ENCODE assay signal across 8 mouse cellular contexts in genomic region chr10:63244055-63244671, GRCm38 (mm10). TPM values are rescaled to one million over a fixed set of nuclear protein-coding genes. Genes with fewer than 3 reads are reported as not detected.
DNase-seq lines count a peak whose midpoint lies in the region; ATAC-seq and TF ChIP-seq lines count a peak whose summit lies in the region.

No protein-coding gene starts in this region.

- peak overlapping the region; percentile 98 for H3K9ac ChIP-seq in liver, embryonic 14.5 days (replicated peaks)
- H3K9ac ChIP-seq in stomach, postnatal 0 days (ENCODE audit: low read length), result peak overlapping the region; percentile 98

- peak overlapping the region; percentile 73 for H3K4me2 ChIP-seq in liver, embryonic 14.5 days (ENCODE audit: low read depth)
- peak overlapping the region; percentile 56 for H3K4me2 ChIP-seq in stomach, postnatal 0 days (replicated peaks; ENCODE audit: low read depth)

- ATAC-seq in liver, embryonic 14.5 days (ENCODE audit: insufficient read depth), result peak; percentile 57
- ATAC-seq in stomach, postnatal 0 days (ENCODE audit: low FRiP score, low TSS enrichment), result peak; percentile 75

- H3K4me1 ChIP-seq in liver, embryonic 14.5 days (replicated peaks; ENCODE audit: control insufficient read depth in 2 of 2, insufficient read depth in 2 of 2, low read length in 1 of 2), result peaks cover 8 to 19% of the 10 kb centered on the region in 2 experiments
- H3K4me1 ChIP-seq in stomach, postnatal 0 days (replicated peaks; ENCODE audit: control insufficient read depth, insufficient read depth), result no peaks in the 10 kb centered on the region; the same call in 1 of the 2 replicates

- no peak for TF ChIP-seq EP300 in liver, embryonic 14.5 days (IDR thresholded peaks at IDR 0.05; ENCODE audit: low read depth)
- no peak for TF ChIP-seq EP300 in stomach, postnatal 0 days (optimal IDR thresholded peaks at IDR 0.05)

- WGBS in liver, embryonic 14.5 days (ENCODE audit: insufficient replicate concordance), result under 1% methylated on average over 41 of the region's 41 CpGs
- WGBS in stomach, postnatal 0 days, result under 1% methylated on average over 41 of the region's 41 CpGs

- no peaks in the 10 kb centered on the region for H3K9me3 ChIP-seq in liver, embryonic 14.5 days (ENCODE audit: control insufficient read depth, low read length)
- no peaks in the 10 kb centered on the region for H3K9me3 ChIP-seq in stomach, postnatal 0 days (ENCODE audit: control insufficient read depth, low read length)

- peak overlapping the region; percentile 73 to 100 for H3K4me3 ChIP-seq in liver, embryonic 14.5 days (ENCODE audit: insufficient read depth in 1 of 2, low read depth in 2 of 2, low read length in 2 of 2)
- peak overlapping the region; percentile 97 for H3K4me3 ChIP-seq in stomach, postnatal 0 days (ENCODE audit: low read depth, low read length)

- no peak for TF ChIP-seq CTCF in liver, embryonic 14.5 days (IDR thresholded peaks at IDR 0.05; ENCODE audit: low read depth)
- TF ChIP-seq CTCF in stomach, postnatal 0 days (IDR thresholded peaks at IDR 0.05; ENCODE audit: low read depth), result no peak

- no peaks in the 10 kb centered on the region for H3K27me3 ChIP-seq in liver, embryonic 14.5 days (ENCODE audit: control insufficient read depth, insufficient read depth, low read length)
- no peaks in the 10 kb centered on the region for H3K27me3 ChIP-seq in stomach, postnatal 0 days (ENCODE audit: control insufficient read depth, insufficient read depth, low read length)

- peak; percentile 40 for DNase-seq in embryo, embryonic 10 days (ENCODE audit: low spot score)
- DNase-seq in embryo, embryonic 9.5 days (ENCODE audit: extremely low spot score), result no peak
- peak; percentile 57 to 85 for DNase-seq in spleen, postnatal 4 days (ENCODE audit: low spot score in 2 of 2)
- no peak for DNase-seq in spleen, postnatal 10 days (ENCODE audit: low spot score in 2 of 2)
- peak; percentile 23 for DNase-seq in forelimb bud, embryonic 11.5 days (ENCODE audit: low read depth, low spot score)
- DNase-seq in liver, embryonic 14.5 days (ENCODE audit: low read depth in 3 of 3, low spot score in 3 of 3), result peak; percentile 16 to 36 (median 29)
- no peak for DNase-seq in stomach, postnatal 0 days (ENCODE audit: low spot score)
- DNase-seq in retina, postnatal 1 day, result no peak

- H3K36me3 ChIP-seq in liver, embryonic 14.5 days (replicated peaks; ENCODE audit: control insufficient read depth, insufficient read depth, low read depth), result peaks cover 11% of the 10 kb centered on the region
- no peaks in the 10 kb centered on the region for H3K36me3 ChIP-seq in stomach, postnatal 0 days (ENCODE audit: control insufficient read depth, insufficient read depth, low read length)

- peak overlapping the region; percentile 96 for H3K27ac ChIP-seq in liver, embryonic 14.5 days
- H3K27ac ChIP-seq in stomach, postnatal 0 days (replicated peaks), result peak overlapping the region; percentile 99

RNA-seq across cellular contexts. Expression of gene Herc4, which starts 0.6 kb away (rescaled TPM):
- polyA plus RNA-seq in liver, embryonic 14.5 days (2012; rRNA removed), result 15.3 and 21.5 TPM in 2 replicates
- 33.7 and 34.3 TPM in 2 replicates for polyA plus RNA-seq in liver, embryonic 14.5 days (2014; fragmentation: Nextera tagmentation; extraction: Ambion mirVana)
- 20.9 and 23.5 TPM in 2 replicates for polyA plus RNA-seq in stomach, postnatal 0 days (2015; fragmentation: Nextera tagmentation; extraction: Ambion mirVana)

RNA-seq across cellular contexts. Expression of gene Mypn, which starts 40.4 kb away (rescaled TPM):
- polyA plus RNA-seq in liver, embryonic 14.5 days (2012; rRNA removed), result 0.02 and 0.03 TPM in 2 replicates
- 0.05 and 0.13 TPM in 2 replicates for polyA plus RNA-seq in liver, embryonic 14.5 days (2014; fragmentation: Nextera tagmentation; extraction: Ambion mirVana)
- 0.10 and 0.12 TPM in 2 replicates for polyA plus RNA-seq in stomach, postnatal 0 days (2015; fragmentation: Nextera tagmentation; extraction: Ambion mirVana)

Comparison
In these comparisons a context has a peak if more than half of its experiments do, and no peak if none do; other contexts are left out.
1. DNase-seq: peak in embryo, embryonic 10 days (single experiment), spleen, postnatal 4 days (2 of 2), forelimb bud, embryonic 11.5 days (single experiment) and liver, embryonic 14.5 days (3 of 3); none in embryo, embryonic 9.5 days (single experiment), spleen, postnatal 10 days (0 of 2), stomach, postnatal 0 days (single experiment) and retina, postnatal 1 day (single experiment).